Mouse (Mus musculus) hindbrain, postnatal 0 days (tissue): Measurements from ENCODE around the gene Olfr1423. TPM values are rescaled to one million over a fixed set of nuclear protein-coding genes. Genes with fewer than 3 reads are reported as not detected.

Source experiments
- ATAC-seq: fragments of 200-750 bp; cut with Nextera tagmentation; 2 replicates; pipeline ENCODE4 v1.8.0; 2017; ENCODE audit warnings: mild to moderate bottlenecking, moderate TSS enrichment, moderate library complexity
- DNase-seq: peaks from one replicate; pipeline ENCODE4 v3.0.0-alpha.2; 2015; ENCODE audit warnings: low spot score
- H3K27ac ChIP-seq: fragments of 300-500 bp; sonication (generic); 2 replicates; pipeline ENCODE4 v1.5.1; 2014; ENCODE audit warnings: mild to moderate bottlenecking
- H3K27me3 ChIP-seq: fragments of 300-500 bp; sonication (generic); 2 replicates; pipeline ENCODE4 v1.6.1; 2014; ENCODE audit warnings: low read length, mixed read lengths; ENCODE audit not compliant: insufficient read depth
- H3K36me3 ChIP-seq: fragments of 300-500 bp; sonication (generic); 2 replicates; pipeline ENCODE4 v1.6.1; 2014; ENCODE audit warnings: low read length, mixed read lengths; ENCODE audit not compliant: insufficient read depth
- H3K4me1 ChIP-seq: fragments of 300-500 bp; sonication (generic); 2 replicates; pipeline ENCODE4 v1.6.1; 2014; ENCODE audit warnings: antibody characterized with exemption, low read length, mixed read lengths; ENCODE audit not compliant: insufficient read depth
- H3K4me2 ChIP-seq: fragments of 300-500 bp; sonication (generic); 2 replicates; pipeline ENCODE4 v1.6.1; 2014; ENCODE audit warnings: low read depth, mild to moderate bottlenecking, low read length, moderate library complexity, mixed read lengths
- H3K4me3 ChIP-seq: fragments of 300-500 bp; sonication (generic); 2 replicates; pipeline ENCODE4 v1.5.1; 2014; ENCODE audit warnings: low read length
- H3K9ac ChIP-seq: fragments of 300-500 bp; sonication (generic); replicated peaks from 2 replicates; pipeline ENCODE4 v1.6.1; 2014; ENCODE audit warnings: mild to moderate bottlenecking, low read length, moderate library complexity, mixed read lengths
- H3K9me3 ChIP-seq: fragments of 300-500 bp; sonication (generic); 2 replicates; pipeline ENCODE4 v1.6.1; 2016; ENCODE audit warnings: low read length, mixed read lengths
- CTCF ChIP-seq: IDR thresholded peaks from 2 replicates; pipeline ENCODE4 v1.5.1; 2016; ENCODE audit warnings: antibody characterized with exemption, control low read depth, low read depth
- WGBS: fragments of 180-500 bp; shearing (Covaris S2); extraction: QIAGEN DNeasy Blood & Tissue Kit; methylation state at CpG from one replicate; pipeline ENCODE4 v1.1.7; 2014; 5-methylcytosine and 5-hydroxymethylcytosine counted together
- polyA plus RNA-seq: library from polyadenylated mRNA; unstranded; fragments of >200 nt; fragmentation: Nextera tagmentation; extraction: Ambion mirVana; gene quantifications from 2 replicates; pipeline ENCODE4 v1.2.1, GENCODE M21; 2015
- total RNA-seq: library from RNA; depleted of rRNA; stranded (reverse); fragments of >200 nt; gene quantifications from 2 replicates; pipeline ENCODE4 v1.2.3, GENCODE M21; 2014

Gene Olfr1423
- total and polyA plus RNA-seq, 2 experiments from 2014 or later: not detected

- Histone ChIP-seq H3K9me3 (no peaks in the 10 kb centered on the region), H3K4me2 (peak overlapping the region; percentile 56), H3K9ac (peak overlapping the region; percentile 43; the same call in 1 of the 2 replicates), H3K27ac (0 out of 2 replicates have a peak overlapping the region, but pooled peaks have one; percentile 6), H3K4me1 (0 out of 2 replicates have a peak, but pooled peaks cover 7% of the 10 kb centered on the region), H3K36me3 (no peaks in the 10 kb centered on the region), H3K27me3 (no peaks in the 10 kb centered on the region), H3K4me3 (peak overlapping the region; percentile 64)
- TF ChIP-seq CTCF: peak; percentile 63
- ATAC-seq: no peak
- 18% methylated on average over 17 of the region's 17 CpGs for WGBS
- peak; percentile 57 for DNase-seq
These were observed 33.8 kb downstream of the Olfr1423 start for GRCm38 (mm10) chr19:12007105-12007931.

- no peak for ATAC-seq
- Histone ChIP-seq H3K4me2 (peak overlapping the region; percentile 56), H3K9ac (peak overlapping the region; percentile 43), H3K4me1 (0 out of 2 replicates have a peak, but pooled peaks cover 7% of the 10 kb centered on the region), H3K4me3 (peak overlapping the region; percentile 64), H3K27ac (peak overlapping the region; percentile 6), H3K27me3 (no peaks in the 10 kb centered on the region), H3K9me3 (no peaks in the 10 kb centered on the region), H3K36me3 (no peaks in the 10 kb centered on the region)
- WGBS: 4% methylated on average over 17 of the region's 17 CpGs
- peak; percentile 43 for DNase-seq
- TF ChIP-seq CTCF: peak; percentile 35
These were observed 34.7 kb downstream of the Olfr1423 start for GRCm38 (mm10) chr19:12006361-12006947.

- under 1% methylated on average over 41 of the region's 41 CpGs for WGBS
- Histone ChIP-seq H3K36me3 (no peaks in the 10 kb centered on the region), H3K9me3 (no peaks in the 10 kb centered on the region), H3K4me1 (0 out of 2 replicates have a peak, but pooled peaks cover 7% of the 10 kb centered on the region), H3K27ac (peak overlapping the region; percentile 77), H3K4me3 (peak overlapping the region; percentile 64), H3K4me2 (peak overlapping the region; percentile 56), H3K27me3 (no peaks in the 10 kb centered on the region), H3K9ac (peak overlapping the region; percentile 43)
- ATAC-seq (peak; percentile 69), DNase-seq (peak; percentile 93)
- no peak for TF ChIP-seq CTCF
These were observed 35.4 kb downstream of the Olfr1423 start for GRCm38 (mm10) chr19:12005376-12006360.

DNA sequence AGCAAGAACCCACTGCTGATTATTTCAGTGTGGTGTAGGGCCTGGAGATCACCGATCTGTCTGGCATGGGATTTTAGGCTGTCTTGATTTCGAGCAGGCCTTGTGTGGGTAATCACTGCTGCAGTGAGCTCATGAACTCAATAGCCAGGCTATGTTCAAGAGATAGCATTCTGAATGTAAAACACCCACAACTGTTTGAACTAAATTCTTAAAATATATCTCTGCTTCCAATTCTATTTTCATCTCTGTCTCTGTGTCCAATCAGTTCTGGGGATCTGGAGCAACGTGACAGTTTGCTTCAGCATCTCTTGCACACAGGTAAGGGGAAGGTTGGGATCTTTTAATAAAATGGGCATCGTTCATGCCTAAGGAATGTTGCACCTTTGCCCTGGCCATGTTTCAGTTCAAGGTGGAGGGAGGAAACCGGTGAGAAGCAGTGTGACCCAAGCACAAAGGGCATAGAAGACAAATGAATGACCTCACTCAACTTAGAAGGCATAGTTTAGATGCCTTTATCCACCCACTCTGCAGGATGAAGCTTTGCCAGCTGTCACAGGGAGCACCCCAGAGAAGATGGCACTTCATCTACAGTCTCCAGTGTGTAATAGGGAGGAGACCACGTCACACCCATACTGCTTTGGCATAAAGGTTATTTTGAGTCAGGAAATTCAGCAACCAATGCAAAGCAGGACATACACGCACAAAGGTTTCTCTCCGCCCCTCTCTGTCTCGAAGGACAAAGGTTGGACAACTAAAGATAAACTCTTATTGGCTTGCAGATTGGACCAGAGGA is 36.7 kb downstream of the Olfr1423 start:
- DNase-seq (peak; percentile 20), ATAC-seq (no peak)
- Histone ChIP-seq H3K9ac (peak overlapping the region; percentile 43), H3K36me3 (no peaks in the 10 kb centered on the region), H3K9me3 (no peaks in the 10 kb centered on the region), H3K27me3 (no peaks in the 10 kb centered on the region), H3K4me1 (0 out of 2 replicates have a peak, but pooled peaks cover 7% of the 10 kb centered on the region), H3K4me2 (peak overlapping the region; percentile 56), H3K4me3 (peak overlapping the region; percentile 64), H3K27ac (peak overlapping the region; percentile 77)
- no peak for TF ChIP-seq CTCF
- WGBS: 47% methylated on average over 9 of the region's 9 CpGs

DNA sequence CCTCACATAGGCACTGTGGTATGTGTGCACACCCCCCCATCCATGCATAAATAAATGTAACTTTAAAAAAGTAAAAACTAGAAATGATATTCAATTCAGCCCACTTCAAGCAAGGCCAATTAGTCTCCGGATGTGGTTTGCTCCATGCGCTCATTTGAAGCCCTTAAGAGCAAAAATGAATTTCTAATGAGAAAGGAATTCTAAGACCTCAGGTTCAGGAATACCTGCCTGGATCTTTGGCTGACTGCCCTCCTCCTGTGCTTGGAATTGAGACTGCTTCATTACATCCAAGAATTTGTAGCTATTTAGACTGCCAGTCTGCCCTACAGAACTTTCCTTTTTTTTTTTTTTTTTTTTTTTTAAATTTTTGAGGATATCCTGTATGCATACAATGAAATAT is 37.5 kb downstream of the Olfr1423 start:
- WGBS: 94% methylated on average over 2 of the region's 2 CpGs

More for the DNA sequence above, 37.5 kb downstream of the Olfr1423 start:
- Histone ChIP-seq H3K27ac (no peak overlapping the region), H3K36me3 (no peaks in the 10 kb centered on the region), H3K9me3 (no peaks in the 10 kb centered on the region), H3K4me1 (0 out of 2 replicates have a peak, but pooled peaks cover 7% of the 10 kb centered on the region), H3K27me3 (no peaks in the 10 kb centered on the region), H3K4me2 (no peak overlapping the region), H3K4me3 (no peak overlapping the region), H3K9ac (no peak overlapping the region)
- DNase-seq (no peak), ATAC-seq (no peak)
- no peak for TF ChIP-seq CTCF
